Mouse (Mus musculus) urinary bladder, postnatal 0 days (tissue): ENCODE results near the gene Lbp. TPM values are rescaled to one million over a fixed set of nuclear protein-coding genes. Genes with fewer than 3 reads are reported as not detected.

Source experiments
- polyA plus RNA-seq: library from polyadenylated mRNA; unstranded; fragments of >200 nt; fragmentation: Nextera tagmentation; extraction: Ambion mirVana; gene quantifications from 2 replicates; pipeline ENCODE4 v1.2.1, GENCODE M21; 2015

The Lbp gene
- 30.2 and 31.3 TPM in 2 replicates for polyA plus RNA-seq

DNA sequence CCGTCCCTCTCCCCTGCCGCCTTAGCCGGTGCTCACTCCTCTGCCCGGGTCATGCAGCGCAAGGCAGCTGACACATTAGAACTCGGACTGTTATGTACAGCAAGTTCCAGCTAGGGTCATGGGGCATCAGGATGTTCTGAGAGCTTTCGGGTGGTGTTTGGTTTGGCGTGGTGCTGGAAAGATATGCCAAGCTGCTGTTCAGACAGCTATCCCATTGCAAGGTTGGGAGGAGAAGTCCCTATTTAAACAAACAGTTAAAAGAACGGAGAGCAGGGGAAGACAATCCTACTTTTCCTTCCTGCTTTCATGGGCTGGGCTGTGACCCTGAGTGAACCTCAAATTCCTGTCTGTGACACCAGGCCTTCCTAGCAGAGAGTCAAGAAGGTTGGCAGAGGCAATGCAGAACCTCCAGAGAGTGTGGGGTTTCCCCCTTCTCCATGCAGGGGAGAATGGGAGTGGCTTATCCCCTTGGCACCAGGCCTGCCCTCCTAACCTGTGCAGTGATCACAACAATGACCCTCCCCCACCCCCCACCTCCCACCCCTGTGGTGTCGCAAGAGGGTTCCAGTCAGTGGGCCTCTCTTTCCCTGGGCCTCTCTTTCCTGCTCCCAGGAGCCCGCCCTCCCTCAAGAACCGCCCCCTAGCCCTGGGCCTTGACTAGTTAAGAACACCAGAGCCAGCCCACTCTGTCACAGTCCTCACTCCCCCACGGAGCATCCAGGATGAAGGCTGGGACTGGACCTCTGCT is at the start of gene Lbp:
Gene Lbp, plus strand, starts transcription at position 546 of the 748 bp plus-strand sequence.

DNA sequence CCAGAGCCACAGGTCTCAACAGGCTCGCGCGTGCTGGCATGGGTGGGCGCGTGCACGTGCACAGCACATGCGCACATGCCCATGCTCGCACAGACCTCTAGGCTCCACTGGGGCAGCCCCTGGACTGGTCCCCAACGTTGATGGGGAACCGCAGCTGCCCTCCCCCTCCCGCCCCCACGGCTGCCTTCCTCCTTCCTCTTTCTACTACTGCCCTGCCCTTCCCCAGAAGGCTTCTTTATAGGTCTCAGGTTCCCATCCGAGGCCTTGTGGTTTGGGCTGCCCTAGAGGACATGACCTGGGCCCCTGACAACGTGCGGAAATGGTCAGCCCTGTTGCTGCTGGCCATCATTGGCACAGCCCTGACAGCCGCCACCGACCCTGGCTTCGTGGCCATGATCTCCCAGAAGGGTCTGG is 48.3 kb upstream of the Lbp start, which contains the start of gene Bpi:
Gene Bpi, plus strand, starts transcription at position 90 of the 414 bp plus-strand sequence.

DNA sequence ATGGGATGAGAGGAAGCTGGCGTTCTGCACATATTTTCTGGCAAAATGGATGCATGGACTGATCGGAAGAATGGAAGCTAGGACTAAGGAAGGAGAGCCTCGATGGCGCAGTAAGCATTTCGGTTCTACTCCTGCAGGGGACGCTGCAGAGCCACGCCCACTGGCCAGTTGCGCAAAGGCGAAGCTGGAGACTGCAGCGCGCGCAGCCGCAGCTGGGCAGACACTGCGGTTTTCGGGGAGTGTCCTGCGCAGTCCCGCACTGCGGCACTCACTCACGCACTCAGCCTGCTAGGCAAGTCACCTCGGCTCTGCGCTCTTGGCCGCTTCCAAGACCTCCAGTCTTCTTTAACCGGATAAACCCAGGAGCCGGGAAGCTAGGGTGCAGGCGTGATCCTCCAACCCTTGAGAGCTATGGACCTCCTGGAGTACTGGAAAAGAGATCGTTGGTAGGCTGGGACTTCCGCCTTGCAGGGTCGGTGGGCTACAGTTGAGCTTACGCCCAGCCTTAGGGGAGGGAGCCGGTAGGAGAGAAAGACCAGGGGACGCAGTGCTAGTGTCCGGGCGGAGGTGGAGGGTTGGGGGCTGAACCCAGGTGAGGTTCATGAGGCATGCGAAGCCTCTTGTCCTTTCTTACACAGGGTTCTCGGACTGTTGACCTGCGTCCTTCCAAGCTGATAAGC is 69.3 kb downstream of the Lbp start, which contains the start of gene Snhg11:
Gene Snhg11, plus strand, starts transcription at position 196 of the 680 bp plus-strand sequence.

Other genes with a start within 250 kb of the Lbp start
- gene Tgm2, start 160.1 kb upstream of the Lbp start, polyA plus RNA-seq = 102 and 217 TPM in 2 replicates
- 1.2 and 1.6 TPM in 2 replicates for gene D630003M21Rik, start 77.3 kb upstream of the Lbp start, polyA plus RNA-seq
- gene Bpi, start 48.4 kb upstream of the Lbp start, polyA plus RNA-seq = not detected in 2 replicates
- gene Snhg11, start 69.1 kb downstream of the Lbp start, polyA plus RNA-seq = 6.4 and 6.9 TPM in 2 replicates
- gene Ralgapb, start 103.4 kb downstream of the Lbp start, polyA plus RNA-seq = 13.7 and 14.2 TPM in 2 replicates
- gene Adig, start 196.1 kb downstream of the Lbp start, polyA plus RNA-seq = 0.76 and 1.3 TPM in 2 replicates
- 13.7 and 16.4 TPM in 2 replicates for gene Arhgap40, start 206.3 kb downstream of the Lbp start, polyA plus RNA-seq